In the genomic region with DNA sequence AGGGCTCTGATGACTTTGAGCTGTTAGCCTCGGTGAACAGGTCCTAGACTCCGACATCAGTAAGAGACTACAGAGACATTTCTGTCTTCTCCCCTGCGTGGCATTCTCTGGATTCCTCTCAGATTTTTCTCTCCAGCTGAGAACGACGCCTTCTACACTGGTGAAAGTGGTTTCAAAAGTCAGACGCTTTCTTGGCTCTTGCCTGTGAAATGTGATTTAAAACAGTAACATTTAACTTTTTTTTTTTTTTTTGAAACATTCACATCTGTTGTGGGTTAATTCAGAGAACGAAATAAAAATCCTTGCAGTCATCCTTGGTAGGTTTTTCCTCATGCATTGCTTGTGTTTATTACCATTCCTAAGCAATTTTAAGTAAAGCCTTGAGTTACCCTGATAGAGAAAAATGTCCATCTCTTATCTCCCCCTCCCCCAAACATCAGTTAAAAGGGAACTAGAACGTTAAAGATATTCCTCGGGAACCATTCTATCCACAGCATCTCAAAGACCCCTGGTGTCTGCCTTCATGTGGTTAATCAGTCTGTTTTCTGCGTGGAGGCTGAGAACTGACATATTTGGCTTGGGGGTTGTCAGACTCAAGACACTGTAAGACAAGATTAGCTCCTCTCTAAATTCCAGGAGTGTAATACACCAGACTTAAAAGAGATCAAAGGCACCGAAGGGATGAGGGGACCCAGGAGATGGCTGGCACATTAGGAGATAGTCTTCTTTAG, we compare ENCODE assay signal across 8 mouse cellular contexts. TPM values are rescaled to one million over a fixed set of nuclear protein-coding genes. Genes with fewer than 3 reads are reported as not detected.
DNase-seq lines count a peak whose midpoint lies in the region; ATAC-seq and TF ChIP-seq lines count a peak whose summit lies in the region.

No protein-coding gene starts in this region.

- 15% methylated on average over 11 of the region's 11 CpGs for WGBS in embryonic facial prominence, embryonic 12.5 days
- WGBS in intestine, embryonic 14.5 days: 14% methylated on average over 11 of the region's 11 CpGs
- 24% methylated on average over 11 of the region's 11 CpGs for WGBS in neural tube, embryonic 12.5 days

- no peak; the same call in 1 of the 2 replicates for TF ChIP-seq CTCF in layer of hippocampus, adult 2 months (conservative IDR thresholded peaks at IDR 0.05)

- DNase-seq in layer of hippocampus, adult 2 months (ENCODE audit: low spot score in 2 of 2): no peak
- no peak for DNase-seq in layer of hippocampus, adult 9-11 months
- DNase-seq in intestine, embryonic 14.5 days (ENCODE audit: low spot score): no peak
- DNase-seq in layer of hippocampus, postnatal 14 days (ENCODE audit: low spot score in 2 of 2): no peak
- no peak for DNase-seq in left cerebral cortex, postnatal 14 days (ENCODE audit: low spot score in 2 of 2)
- no peak for DNase-seq in gastrocnemius, postnatal 4 days (ENCODE audit: low spot score in 2 of 2)

- peak overlapping the region; percentile 56 for H3K4me2 ChIP-seq in embryonic facial prominence, embryonic 12.5 days (replicated peaks)
- H3K4me2 ChIP-seq in intestine, embryonic 14.5 days (ENCODE audit: low read length): peak overlapping the region; percentile 82
- peak overlapping the region; percentile 59 for H3K4me2 ChIP-seq in neural tube, embryonic 12.5 days (replicated peaks)

- H3K36me3 ChIP-seq in embryonic facial prominence, embryonic 12.5 days: no peaks in the 10 kb centered on the region
- no peaks in the 10 kb centered on the region for H3K36me3 ChIP-seq in intestine, embryonic 14.5 days (ENCODE audit: control insufficient read depth, insufficient read depth, low read length)
- no peaks in the 10 kb centered on the region for H3K36me3 ChIP-seq in neural tube, embryonic 12.5 days

- H3K9me3 ChIP-seq in embryonic facial prominence, embryonic 12.5 days: no peaks in the 10 kb centered on the region
- H3K9me3 ChIP-seq in intestine, embryonic 14.5 days (ENCODE audit: control insufficient read depth, low read length): no peaks in the 10 kb centered on the region
- no peaks in the 10 kb centered on the region for H3K9me3 ChIP-seq in neural tube, embryonic 12.5 days

- peaks cover 22% of the 10 kb centered on the region for H3K4me1 ChIP-seq in embryonic facial prominence, embryonic 12.5 days
- peaks cover 33% of the 10 kb centered on the region for H3K4me1 ChIP-seq in intestine, embryonic 14.5 days (replicated peaks; ENCODE audit: control insufficient read depth, insufficient read depth, low read length)
- peaks cover 8% of the 10 kb centered on the region; the same call in 1 of the 2 replicates for H3K4me1 ChIP-seq in neural tube, embryonic 12.5 days

- intact Hi-C loops in left cerebral cortex, postnatal 14 days (cut with DNase I): loop anchor here (5.0 kb wide), 2 partner anchors 56 to 121 kb away; a partner anchor contains a TSS

- H3K27ac ChIP-seq in layer of hippocampus, adult 2 months: peak overlapping the region; percentile 80
- H3K27ac ChIP-seq in embryonic facial prominence, embryonic 12.5 days: peak overlapping the region; percentile 90
- peak overlapping the region; percentile 87 for H3K27ac ChIP-seq in intestine, embryonic 14.5 days (ENCODE audit: low read depth)
- H3K27ac ChIP-seq in neural tube, embryonic 12.5 days: no peak overlapping the region

- H3K27me3 ChIP-seq in embryonic facial prominence, embryonic 12.5 days: no peaks in the 10 kb centered on the region
- no peaks in the 10 kb centered on the region for H3K27me3 ChIP-seq in intestine, embryonic 14.5 days (replicated peaks; ENCODE audit: control insufficient read depth, insufficient read depth, low read length)
- H3K27me3 ChIP-seq in neural tube, embryonic 12.5 days (replicated peaks): no peaks in the 10 kb centered on the region

- H3K4me3 ChIP-seq in layer of hippocampus, adult 2 months: peak overlapping the region; percentile 53
- peak overlapping the region; percentile 35 for H3K4me3 ChIP-seq in embryonic facial prominence, embryonic 12.5 days
- peak overlapping the region; percentile 31 for H3K4me3 ChIP-seq in intestine, embryonic 14.5 days (ENCODE audit: low read depth, low read length)
- H3K4me3 ChIP-seq in neural tube, embryonic 12.5 days: peak overlapping the region; percentile 37

- peak overlapping the region; percentile 38; the same call in 1 of the 2 replicates for H3K9ac ChIP-seq in embryonic facial prominence, embryonic 12.5 days
- H3K9ac ChIP-seq in intestine, embryonic 14.5 days (ENCODE audit: low read length): peak overlapping the region; percentile 34; the same call in 1 of the 2 replicates
- H3K9ac ChIP-seq in neural tube, embryonic 12.5 days: no peak overlapping the region

- ATAC-seq in embryonic facial prominence, embryonic 12.5 days (ENCODE audit: insufficient number of reproducible peaks, insufficient read depth, low FRiP score, low TSS enrichment): no peak
- no peak for ATAC-seq in intestine, embryonic 14.5 days (replicated peaks; ENCODE audit: low FRiP score, low TSS enrichment, low read depth)
- no peak for ATAC-seq in neural tube, embryonic 12.5 days (ENCODE audit: low FRiP score, low read depth)

RNA-seq across cellular contexts. Expression of a gene that starts 57.6 kb away (rescaled TPM):
- total RNA-seq in layer of hippocampus, adult 2 months (2021): 10 to 100 TPM; 26.3 to 28.3 TPM
- polyA plus RNA-seq in embryonic facial prominence, embryonic 12.5 days (2016; fragmentation: Nextera tagmentation; extraction: Ambion mirVana): 12.8 and 13.3 TPM in 2 replicates
- 6.7 and 8.3 TPM in 2 replicates for polyA plus RNA-seq in intestine, embryonic 14.5 days (2014; fragmentation: Nextera tagmentation; extraction: Ambion mirVana)
- polyA plus RNA-seq in neural tube, embryonic 12.5 days (2016; fragmentation: Nextera tagmentation; extraction: Ambion mirVana): 5.4 and 5.5 TPM in 2 replicates
- 10 to 100 TPM; 18.4 to 22.3 TPM for total RNA-seq in layer of hippocampus, postnatal 14 days (2021)
- 10 to 100 TPM; 14.0 to 14.3 TPM for total RNA-seq in left cerebral cortex, postnatal 14 days (2021)
- total RNA-seq in gastrocnemius, postnatal 4 days (2021): 10 to 100 TPM; 43.3 to 46.1 TPM
